Mouse (Mus musculus): ENCODE measurements at regions not wholly inside any gene's neighbourhood (a gene's known extent, or its start where the extent isn't known, plus 50 kb on each side); places are given as distances from the start of the nearest gene placed in this dataset.
"Not testable (repeated sequence)": the region's sequence is repeated elsewhere in the genome, so short reads cannot be mapped to it uniquely, and the experiment has no call there.

DNA sequence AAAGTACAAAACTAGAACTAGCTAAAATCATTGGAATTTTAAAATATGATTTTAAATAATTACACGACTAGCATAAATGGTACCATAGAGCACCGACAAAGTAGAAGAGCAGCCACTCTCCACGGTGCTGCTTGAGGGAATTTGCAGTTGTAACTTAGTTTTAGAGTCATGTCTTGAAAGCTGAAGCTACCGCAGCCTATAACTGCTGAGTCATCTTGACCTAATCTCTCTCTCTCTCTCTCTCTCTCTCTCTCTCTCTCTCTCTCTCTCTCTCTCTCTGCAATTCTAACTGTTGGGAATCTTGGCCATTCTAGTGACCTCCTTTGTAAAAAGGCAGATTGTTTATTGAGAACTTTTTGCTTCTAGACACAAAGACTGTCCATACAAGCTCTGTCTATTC is 177.5 kb downstream of the Nuak1 start:
- Histone ChIP-seq H3K9me3 (replicated peaks) (no peaks in the 10 kb centered on the region), H3K27ac (ENCODE audit: poor library complexity, severe bottlenecking) (no peak overlapping the region), H3K4me3 (no peak overlapping the region), H3K4me1 (replicated peaks) (no peaks in the 10 kb centered on the region), H3K27me3 (replicated peaks) (no peaks in the 10 kb centered on the region), H3K4me2 (no peak overlapping the region), H3K9ac (no peak overlapping the region), H3K36me3 (no peaks in the 10 kb centered on the region)
- no peak for ATAC-seq (ENCODE audit: insufficient number of reproducible peaks, low FRiP score)
- WGBS, result 82% methylated on average over 4 of the region's 4 CpGs

DNA sequence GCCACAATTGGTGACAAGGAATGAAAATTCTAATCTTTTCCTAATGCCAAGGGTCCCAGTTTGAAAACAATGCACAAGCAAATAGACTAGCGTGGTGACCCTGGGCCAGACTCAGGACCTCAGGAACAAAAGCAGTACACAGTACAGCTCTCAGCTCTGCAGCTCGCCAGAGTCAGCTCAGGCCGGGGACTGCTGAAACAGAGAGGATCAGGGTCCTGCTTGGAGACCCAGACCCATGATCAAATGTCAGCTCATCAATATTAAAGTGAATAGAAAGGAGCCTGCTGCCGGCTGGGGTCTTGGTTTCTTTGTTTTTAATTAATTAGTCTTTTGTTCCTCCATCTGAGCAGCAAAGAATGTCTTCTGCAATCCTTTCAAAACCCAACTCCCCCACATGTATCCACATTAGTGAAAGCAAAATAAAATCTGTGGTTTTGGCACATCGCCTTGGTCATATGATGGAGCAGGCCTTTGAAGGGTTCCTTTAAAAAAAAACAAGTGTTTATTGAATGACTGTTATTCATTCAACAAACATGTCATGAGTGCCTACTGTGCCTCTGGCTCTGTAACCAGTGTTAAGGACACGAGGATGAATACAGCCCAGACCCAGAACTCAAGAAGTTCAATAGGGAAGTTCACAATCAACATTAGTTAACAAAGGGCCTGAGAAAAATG is 154.4 kb downstream of the Nuak1 start:
- Histone ChIP-seq H3K9ac (no peak overlapping the region), H3K27ac (ENCODE audit: poor library complexity, severe bottlenecking) (no peak overlapping the region), H3K36me3 (no peaks in the 10 kb centered on the region), H3K4me1 (replicated peaks) (no peaks in the 10 kb centered on the region), H3K27me3 (replicated peaks) (no peaks in the 10 kb centered on the region), H3K9me3 (replicated peaks) (no peaks in the 10 kb centered on the region), H3K4me2 (no peak overlapping the region), H3K4me3 (no peak overlapping the region)
- ATAC-seq (ENCODE audit: insufficient number of reproducible peaks, low FRiP score), result no peak
- WGBS, result 72% methylated on average over 6 of the region's 6 CpGs

DNA sequence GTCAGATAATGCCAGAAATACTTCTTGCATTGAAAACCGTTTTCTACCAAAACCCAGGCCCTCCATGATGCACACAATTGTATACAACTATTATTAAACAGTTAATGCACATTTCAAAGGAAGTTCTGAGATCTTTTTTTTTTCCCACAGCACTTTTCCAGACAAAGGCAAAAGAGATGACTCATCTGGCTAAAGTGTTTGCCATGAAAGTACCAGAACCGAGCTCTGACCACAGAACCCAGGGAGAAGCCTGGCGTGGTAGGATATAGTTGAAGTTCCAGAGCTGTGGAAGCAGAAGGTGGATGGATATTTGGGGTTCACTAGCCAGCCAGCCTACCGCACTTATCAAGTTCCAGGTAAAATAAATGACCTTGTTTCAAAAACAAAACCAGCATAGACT is 146.0 kb downstream of the Nuak1 start:
- Histone ChIP-seq H3K4me3 (no peak overlapping the region), H3K4me2 (no peak overlapping the region), H3K36me3 (no peaks in the 10 kb centered on the region), H3K4me1 (replicated peaks) (peaks cover 4% of the 10 kb centered on the region; the same call in 1 of the 2 replicates), H3K9ac (no peak overlapping the region), H3K27ac (ENCODE audit: poor library complexity, severe bottlenecking) (no peak overlapping the region), H3K27me3 (replicated peaks) (no peaks in the 10 kb centered on the region), H3K9me3 (replicated peaks) (no peaks in the 10 kb centered on the region)
- 79% methylated on average over 4 of the region's 4 CpGs for WGBS
- ATAC-seq (ENCODE audit: insufficient number of reproducible peaks, low FRiP score), result no peak

DNA sequence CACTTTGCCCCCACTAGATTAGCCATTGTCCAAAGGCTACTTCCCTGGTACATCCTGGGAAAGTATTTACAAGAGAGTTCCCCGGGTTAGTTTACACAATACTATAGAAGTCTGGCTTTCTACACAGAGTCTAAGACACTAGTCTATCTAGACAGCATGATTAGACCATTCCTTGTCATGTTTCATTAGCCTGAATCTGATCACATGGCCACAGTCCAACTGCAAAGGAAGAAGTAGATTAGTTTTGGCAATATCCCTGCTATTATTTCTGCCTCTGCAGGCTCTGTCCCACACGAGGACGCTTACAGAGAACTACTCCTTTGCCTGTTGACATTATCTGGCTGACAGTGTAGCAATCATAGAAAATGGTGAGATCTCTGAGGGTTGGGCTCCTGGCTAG is 144.2 kb downstream of the Nuak1 start:
- H3K4me2 ChIP-seq, result no peak overlapping the region
- 55% methylated on average over 3 of the region's 3 CpGs for WGBS
- ATAC-seq (ENCODE audit: insufficient number of reproducible peaks, low FRiP score), result no peak
- H3K27ac ChIP-seq (ENCODE audit: poor library complexity, severe bottlenecking), result no peak overlapping the region
- no peak overlapping the region for H3K9ac ChIP-seq
- no peaks in the 10 kb centered on the region for H3K27me3 ChIP-seq (replicated peaks)
- peaks cover 4% of the 10 kb centered on the region; the same call in 1 of the 2 replicates for H3K4me1 ChIP-seq (replicated peaks)
- no peak overlapping the region for H3K4me3 ChIP-seq
- no peaks in the 10 kb centered on the region for H3K36me3 ChIP-seq
- no peaks in the 10 kb centered on the region for H3K9me3 ChIP-seq (replicated peaks)

DNA sequence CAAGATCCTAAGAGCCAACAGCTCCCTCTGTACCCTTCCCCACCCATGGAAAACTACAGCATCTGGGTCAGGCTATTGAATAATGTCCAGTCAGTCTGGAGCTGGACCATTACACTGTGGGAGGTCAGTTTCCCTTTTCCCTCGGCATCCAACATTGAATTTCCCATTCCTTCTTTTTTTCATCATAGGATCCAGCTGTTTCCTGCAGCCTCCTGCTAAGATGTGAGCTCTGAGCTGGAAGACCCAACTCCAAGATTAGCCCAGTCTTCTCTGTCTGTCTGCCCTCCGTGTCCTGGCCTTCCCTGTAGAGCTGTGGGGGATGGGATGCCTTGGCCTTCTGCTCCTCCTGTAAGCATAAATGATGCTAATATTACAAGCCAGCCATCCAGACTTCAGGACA is 138.8 kb downstream of the Nuak1 start:
- ATAC-seq (ENCODE audit: insufficient number of reproducible peaks, low FRiP score), result no peak
- Histone ChIP-seq H3K4me1 (replicated peaks) (peaks cover 15% of the 10 kb centered on the region), H3K27me3 (replicated peaks) (no peaks in the 10 kb centered on the region), H3K9ac (no peak overlapping the region), H3K9me3 (replicated peaks) (no peaks in the 10 kb centered on the region), H3K4me2 (no peak overlapping the region), H3K36me3 (no peaks in the 10 kb centered on the region), H3K4me3 (no peak overlapping the region), H3K27ac (ENCODE audit: poor library complexity, severe bottlenecking) (no peak overlapping the region)
- 55% methylated on average over 2 of the region's 2 CpGs for WGBS

DNA sequence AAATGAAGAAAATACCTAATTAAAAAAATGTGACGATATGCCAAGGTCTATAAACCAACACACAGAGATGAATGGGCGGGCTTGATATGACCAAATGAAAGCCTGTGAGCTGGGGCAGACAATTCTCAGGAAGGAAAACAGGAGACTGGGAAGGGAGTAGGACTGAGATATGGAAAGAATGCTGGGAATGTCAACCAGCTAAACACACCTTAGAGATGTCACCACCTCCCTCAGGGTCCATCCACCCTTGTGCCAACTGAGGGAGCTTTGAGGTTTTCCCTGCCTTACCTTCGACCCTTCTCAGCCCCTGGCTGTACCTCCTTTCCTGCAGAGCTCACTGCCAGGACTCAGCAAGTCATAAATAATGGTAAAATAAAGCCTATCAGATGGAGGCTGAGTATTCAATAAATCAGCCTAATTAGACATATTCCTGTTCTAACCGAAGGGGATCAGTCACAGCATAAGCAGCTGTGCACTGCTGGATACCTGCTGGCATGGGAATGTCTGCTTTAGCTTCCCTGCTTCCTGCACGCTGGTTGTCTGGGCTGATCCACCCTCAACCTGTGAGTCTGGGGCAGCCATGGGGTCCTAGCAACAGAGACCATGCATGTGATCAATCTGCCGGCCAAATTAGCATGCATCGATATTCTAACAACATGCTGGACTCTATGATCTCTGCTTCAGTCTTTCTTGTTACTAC is 137.4 kb downstream of the Nuak1 start:
- H3K27me3 ChIP-seq (replicated peaks), result no peaks in the 10 kb centered on the region
- no peak overlapping the region for H3K4me3 ChIP-seq
- peaks cover 15% of the 10 kb centered on the region for H3K4me1 ChIP-seq (replicated peaks)
- H3K27ac ChIP-seq (ENCODE audit: poor library complexity, severe bottlenecking), result no peak overlapping the region
- H3K4me2 ChIP-seq, result no peak overlapping the region
- H3K9ac ChIP-seq, result no peak overlapping the region
- H3K36me3 ChIP-seq, result no peaks in the 10 kb centered on the region
- H3K9me3 ChIP-seq (replicated peaks), result no peaks in the 10 kb centered on the region
- ATAC-seq (ENCODE audit: insufficient number of reproducible peaks, low FRiP score), result no peak
- 62% methylated on average over 7 of the region's 7 CpGs for WGBS

DNA sequence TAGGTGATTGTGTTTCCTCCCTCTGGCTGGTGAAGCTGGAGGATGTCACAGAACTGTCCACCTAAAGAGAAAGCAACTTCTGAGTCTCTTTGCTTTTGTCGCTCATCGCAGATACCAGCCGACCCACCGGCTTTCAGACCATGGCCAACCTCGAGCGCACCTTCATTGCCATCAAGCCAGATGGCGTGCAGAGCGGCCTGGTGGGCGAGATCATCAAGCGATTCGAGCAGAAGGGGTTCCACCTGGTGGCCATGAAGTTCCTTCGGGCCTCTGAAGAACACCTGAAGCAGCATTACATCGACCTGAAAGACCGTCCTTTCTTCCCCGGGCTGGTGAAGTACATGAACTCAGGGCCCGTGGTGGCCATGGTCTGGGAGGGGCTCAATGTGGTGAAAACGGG is 131.7 kb downstream of the Nuak1 start:
- not testable (repeated sequence) for H3K9me3 ChIP-seq (replicated peaks); ATAC-seq (ENCODE audit: insufficient number of reproducible peaks, low FRiP score); H3K4me3 ChIP-seq; H3K27ac ChIP-seq (ENCODE audit: poor library complexity, severe bottlenecking); H3K9ac ChIP-seq; H3K4me1 ChIP-seq (replicated peaks); H3K4me2 ChIP-seq; H3K36me3 ChIP-seq; H3K27me3 ChIP-seq (replicated peaks)
- 87% methylated on average over 17 of the region's 17 CpGs for WGBS

DNA sequence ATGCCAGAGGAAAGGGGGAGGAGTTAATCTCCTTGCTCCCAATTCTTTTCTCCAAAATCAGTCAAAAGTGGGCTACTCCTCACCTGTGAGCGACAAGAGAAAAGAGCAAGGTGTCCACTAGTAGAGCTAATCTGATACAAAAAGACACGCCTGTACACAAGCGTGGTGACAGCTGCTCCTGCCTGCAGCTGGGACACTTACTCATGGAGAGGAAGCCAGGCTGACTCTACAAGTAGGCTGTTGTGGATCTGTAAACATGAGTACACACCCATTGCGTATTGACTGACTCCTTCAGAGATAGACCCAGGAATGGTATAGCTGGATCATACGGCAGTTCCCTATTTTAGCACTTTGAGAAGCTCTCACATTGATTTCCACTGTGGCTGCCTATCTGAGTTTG is 129.7 kb downstream of the Nuak1 start:
- Histone ChIP-seq H3K27ac (ENCODE audit: poor library complexity, severe bottlenecking) (no peak overlapping the region), H3K36me3 (no peaks in the 10 kb centered on the region), H3K4me3 (no peak overlapping the region), H3K4me1 (replicated peaks) (no peaks in the 10 kb centered on the region), H3K9me3 (replicated peaks) (no peaks in the 10 kb centered on the region), H3K4me2 (no peak overlapping the region), H3K9ac (no peak overlapping the region), H3K27me3 (replicated peaks) (no peaks in the 10 kb centered on the region)
- no peak for ATAC-seq (ENCODE audit: insufficient number of reproducible peaks, low FRiP score)
- 92% methylated on average over 5 of the region's 5 CpGs for WGBS

DNA sequence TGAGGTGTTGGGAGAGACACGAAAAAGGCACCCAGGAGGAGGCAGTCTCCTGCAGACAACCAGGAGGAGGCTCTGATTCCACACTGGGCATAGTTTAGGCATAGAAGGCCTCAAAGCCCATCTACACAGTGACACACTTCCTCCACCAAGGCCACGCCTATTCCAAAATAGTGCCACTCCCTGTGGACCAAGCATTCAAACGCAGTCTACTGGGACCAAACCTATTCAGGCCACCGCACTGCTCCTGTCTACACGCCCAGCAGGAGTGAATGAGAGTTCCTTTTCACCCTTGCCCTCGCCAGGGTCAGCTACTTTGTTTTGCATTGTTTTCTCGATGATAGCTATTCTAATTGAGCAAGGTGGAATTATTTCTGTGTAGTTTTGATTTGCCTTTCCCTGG is 127.7 kb downstream of the Nuak1 start:
- Histone ChIP-seq H3K4me3 (no peak overlapping the region), H3K27me3 (replicated peaks) (no peaks in the 10 kb centered on the region), H3K27ac (ENCODE audit: poor library complexity, severe bottlenecking) (no peak overlapping the region), H3K4me1 (replicated peaks) (no peaks in the 10 kb centered on the region), H3K4me2 (no peak overlapping the region), H3K9ac (no peak overlapping the region), H3K36me3 (no peaks in the 10 kb centered on the region), H3K9me3 (replicated peaks) (no peaks in the 10 kb centered on the region)
- WGBS, result 69% methylated on average over 7 of the region's 7 CpGs
- ATAC-seq (ENCODE audit: insufficient number of reproducible peaks, low FRiP score), result no peak

DNA sequence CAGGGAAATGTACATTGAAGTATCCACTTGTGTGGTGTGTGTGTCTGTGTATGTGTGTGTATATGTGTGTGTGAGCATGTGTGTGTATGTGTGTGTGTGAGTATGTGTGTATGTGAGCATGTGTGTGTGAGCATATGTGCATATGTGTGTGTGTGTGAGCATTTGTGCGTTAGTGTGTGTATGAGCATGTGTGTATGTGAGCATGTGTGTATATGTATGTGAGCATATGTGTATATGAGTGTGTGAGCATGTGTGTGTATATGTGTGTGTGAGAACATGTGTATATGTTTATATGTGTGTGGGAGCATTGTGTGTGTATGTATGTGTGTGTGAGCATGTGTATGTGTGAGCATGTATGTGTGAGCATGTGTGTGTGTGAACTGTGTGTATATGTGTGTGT is 123.5 kb downstream of the Nuak1 start:
- 97% methylated on average over 1 of the region's 1 CpGs for WGBS
- no peak overlapping the region for H3K4me3 ChIP-seq

DNA sequence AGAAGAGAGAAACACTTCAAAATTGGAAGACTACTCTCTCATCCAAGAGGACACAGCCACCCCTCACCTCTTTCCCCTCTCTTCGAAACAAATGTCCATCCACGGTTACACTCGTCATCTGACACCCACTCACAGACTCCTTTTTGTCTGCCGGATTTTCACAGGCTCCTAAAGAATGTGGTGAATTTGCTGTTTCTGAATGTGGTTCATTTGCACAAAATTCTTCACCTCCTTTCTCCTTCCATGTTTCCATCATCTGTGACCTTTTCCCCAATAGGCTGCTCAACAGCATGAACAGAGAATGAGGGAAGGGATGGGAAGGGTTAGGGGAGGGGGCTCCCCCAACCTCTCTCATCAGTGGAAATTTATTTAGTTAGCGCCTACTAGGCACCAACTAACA is 122.4 kb downstream of the Nuak1 start:
- H3K4me3 ChIP-seq, result no peak overlapping the region
- no peaks in the 10 kb centered on the region for H3K9me3 ChIP-seq (replicated peaks)
- H3K4me2 ChIP-seq, result no peak overlapping the region
- WGBS, result 48% methylated on average over 5 of the region's 5 CpGs
- no peaks in the 10 kb centered on the region for H3K4me1 ChIP-seq (replicated peaks)
- no peaks in the 10 kb centered on the region for H3K36me3 ChIP-seq
- no peaks in the 10 kb centered on the region for H3K27me3 ChIP-seq (replicated peaks)
- H3K9ac ChIP-seq, result no peak overlapping the region
- no peak overlapping the region for H3K27ac ChIP-seq (ENCODE audit: poor library complexity, severe bottlenecking)
- ATAC-seq (ENCODE audit: insufficient number of reproducible peaks, low FRiP score), result no peak

More for the DNA sequence above, 123.5 kb downstream of the Nuak1 start:
- no peaks in the 10 kb centered on the region for H3K36me3 ChIP-seq
- no peaks in the 10 kb centered on the region for H3K4me1 ChIP-seq (replicated peaks)
- H3K27ac ChIP-seq (ENCODE audit: poor library complexity, severe bottlenecking), result no peak overlapping the region
- no peaks in the 10 kb centered on the region for H3K27me3 ChIP-seq (replicated peaks)
- H3K4me2 ChIP-seq, result no peak overlapping the region
- no peak overlapping the region for H3K9ac ChIP-seq
- no peaks in the 10 kb centered on the region for H3K9me3 ChIP-seq (replicated peaks)
- ATAC-seq (ENCODE audit: insufficient number of reproducible peaks, low FRiP score), result no peak

Data from heart, embryonic 12.5 days (tissue).